Mouse (Mus musculus): ENCODE data around the gene Amfr.
"Not testable (repeated sequence)": the region's sequence is repeated elsewhere in the genome, so short reads cannot be mapped to it uniquely, and the experiment has no call there.

The Amfr gene

DNA sequence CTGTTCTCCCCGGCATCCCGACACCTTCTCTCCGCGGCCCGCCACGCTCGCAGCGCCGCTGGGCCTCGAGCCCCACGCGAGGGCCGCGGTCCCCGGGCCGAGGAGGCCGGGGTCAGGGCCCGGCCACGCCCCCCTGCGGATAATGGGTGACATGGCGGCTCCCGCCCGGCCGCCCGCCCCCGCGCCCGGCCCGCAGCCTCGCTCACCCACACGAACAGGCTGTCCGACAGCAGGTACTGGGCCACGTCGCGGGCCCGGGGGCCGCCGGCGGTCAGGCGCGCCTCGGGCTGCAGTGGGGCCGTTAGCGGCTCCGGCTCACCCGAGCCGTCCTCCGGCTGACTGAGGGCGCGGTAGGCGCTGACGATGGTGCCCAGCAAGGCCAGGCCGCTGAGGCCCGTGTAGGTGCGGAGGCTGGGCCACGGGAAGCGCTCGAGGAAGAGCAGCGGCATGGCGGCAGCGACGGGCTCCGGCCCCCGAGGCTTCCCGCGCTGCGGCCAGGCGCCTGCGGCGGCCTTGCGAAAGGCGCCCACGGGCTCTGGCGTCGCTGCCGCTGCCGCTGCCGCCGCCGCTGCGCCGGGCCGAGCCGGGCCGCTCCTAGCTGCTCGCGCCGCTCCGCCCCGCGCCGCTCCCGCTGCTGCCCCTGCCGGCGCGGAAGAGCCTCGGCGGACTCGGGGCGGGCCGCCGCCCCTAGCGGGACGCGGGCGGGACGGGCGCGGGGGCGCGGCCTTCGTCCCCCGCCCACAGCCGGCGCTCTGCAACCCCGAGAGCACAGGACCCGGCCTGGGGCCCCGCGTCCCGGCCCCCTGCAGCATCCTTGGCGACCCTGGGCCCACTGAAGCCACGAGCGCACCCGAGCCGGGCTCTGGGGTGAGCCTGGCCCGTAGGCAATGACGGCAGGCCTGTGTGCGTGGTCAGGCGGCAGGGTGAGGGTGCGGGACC is at the start of gene Amfr:
Gene Amfr, minus strand, starts transcription at position 830 of the 939 bp plus-strand sequence.
- DNase-seq (ENCODE audit: low read depth, low spot score): peak; percentile 45

GRCm38 (mm10) chr8:94057157-94057854 is 44.7 kb upstream of the Amfr start:
- peak; percentile 7 for DNase-seq (ENCODE audit: low read depth, low spot score)

DNA sequence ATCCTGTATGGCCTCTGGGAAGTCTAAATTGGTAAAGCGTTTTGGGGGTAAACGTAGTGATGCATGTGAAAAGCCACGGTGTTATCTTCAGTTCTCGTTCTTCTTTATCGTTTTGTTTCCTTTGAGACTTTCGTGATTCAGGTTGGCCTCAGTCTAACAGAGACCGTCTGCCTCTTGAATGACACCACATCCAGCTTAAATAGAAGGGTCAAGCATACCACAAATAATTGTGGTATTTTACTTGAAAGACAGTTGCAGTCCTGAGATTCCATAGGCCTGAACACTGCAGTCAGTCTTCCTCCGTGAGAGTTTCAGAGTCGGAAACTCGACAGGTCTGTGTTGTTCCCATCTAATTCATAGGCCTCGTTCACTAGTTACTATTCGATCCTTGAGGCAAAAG is 40.1 kb upstream of the Amfr start:
- no peak for DNase-seq (ENCODE audit: low read depth, low spot score)

- no peak for DNase-seq (ENCODE audit: low read depth, low spot score)
These were observed 35.2 kb upstream of the Amfr start for GRCm38 (mm10) chr8:94047845-94048244.

- DNase-seq (ENCODE audit: low read depth, low spot score): no peak
These were observed 25.2 kb upstream of the Amfr start for GRCm38 (mm10) chr8:94037806-94038205.

GRCm38 (mm10) chr8:94036944-94037524 is 24.4 kb upstream of the Amfr start, which contains the start of the genes Nudt21 and Ogfod1:
TSS of gene Nudt21 (minus strand) at chr8:94037031.
TSS of gene Ogfod1 (plus strand) at chr8:94037198.
- peak; percentile 98 for DNase-seq (ENCODE audit: low read depth, low spot score)

DNA sequence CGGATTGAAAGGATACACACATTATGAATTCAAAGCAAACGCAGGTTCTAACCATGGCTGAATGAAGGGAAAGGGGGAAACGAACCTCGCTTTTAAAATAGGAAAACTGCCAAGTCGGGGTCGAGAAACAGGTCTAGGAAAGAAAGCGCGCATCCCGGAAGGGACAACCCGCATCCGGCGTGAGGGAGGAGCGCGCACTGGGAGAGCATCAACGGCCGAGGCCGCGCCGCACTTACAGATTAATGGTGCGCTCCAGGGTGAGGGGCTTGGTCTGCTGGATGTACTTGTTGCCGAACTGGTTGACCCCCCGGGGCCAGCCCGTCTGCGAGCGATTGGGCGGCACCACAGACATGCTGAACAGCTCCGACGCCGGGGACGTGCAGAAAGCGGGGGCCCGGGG is 23.9 kb upstream of the Amfr start:
- DNase-seq (ENCODE audit: low read depth, low spot score): not testable (repeated sequence)

- DNase-seq (ENCODE audit: low read depth, low spot score): no peak
These were observed 22.6 kb upstream of the Amfr start for GRCm38 (mm10) chr8:94035200-94035599.

GRCm38 (mm10) chr8:94033601-94034000 is 21.0 kb upstream of the Amfr start:
- DNase-seq (ENCODE audit: low read depth, low spot score): no peak

DNA sequence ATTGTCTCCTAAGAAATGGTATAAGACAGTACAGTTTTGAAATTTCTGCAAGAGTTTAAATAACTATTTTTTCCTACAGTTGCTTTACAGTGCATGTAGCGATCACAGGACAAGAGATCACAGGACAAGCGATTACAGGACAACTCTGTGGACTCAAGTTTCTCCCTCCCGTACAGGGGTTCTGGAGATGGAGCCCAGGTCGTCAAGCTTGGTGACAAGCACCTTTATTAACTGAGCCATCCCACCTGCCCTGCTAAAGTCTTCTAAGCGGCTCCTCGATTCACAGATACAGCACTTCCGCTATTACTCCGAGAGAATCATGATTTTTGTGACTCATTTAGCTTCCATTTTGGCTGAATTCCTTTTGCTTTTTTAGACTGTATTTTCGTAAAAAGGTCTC is 17.1 kb upstream of the Amfr start:
- no peak for DNase-seq (ENCODE audit: low read depth, low spot score)

DNA sequence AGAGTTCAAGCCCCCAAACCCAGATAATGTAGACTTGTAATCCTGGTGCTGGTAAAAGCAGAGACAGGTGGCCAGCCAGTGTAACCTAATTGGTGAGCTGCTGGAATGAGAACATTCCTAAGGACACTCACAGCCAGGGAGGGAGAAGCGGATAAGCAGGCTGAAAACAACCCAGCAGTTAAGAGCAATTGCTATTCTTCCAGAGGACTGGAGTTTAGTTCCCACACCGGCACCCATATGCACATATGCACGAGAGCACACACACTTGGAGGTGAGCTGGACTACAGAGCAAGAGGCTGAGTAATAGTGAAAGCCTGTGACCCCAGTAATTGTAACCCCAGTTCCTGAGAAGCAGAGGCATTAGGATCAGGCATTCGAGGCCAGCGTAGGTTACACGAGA is 11.3 kb upstream of the Amfr start:
- no peak for DNase-seq (ENCODE audit: low read depth, low spot score)

DNA sequence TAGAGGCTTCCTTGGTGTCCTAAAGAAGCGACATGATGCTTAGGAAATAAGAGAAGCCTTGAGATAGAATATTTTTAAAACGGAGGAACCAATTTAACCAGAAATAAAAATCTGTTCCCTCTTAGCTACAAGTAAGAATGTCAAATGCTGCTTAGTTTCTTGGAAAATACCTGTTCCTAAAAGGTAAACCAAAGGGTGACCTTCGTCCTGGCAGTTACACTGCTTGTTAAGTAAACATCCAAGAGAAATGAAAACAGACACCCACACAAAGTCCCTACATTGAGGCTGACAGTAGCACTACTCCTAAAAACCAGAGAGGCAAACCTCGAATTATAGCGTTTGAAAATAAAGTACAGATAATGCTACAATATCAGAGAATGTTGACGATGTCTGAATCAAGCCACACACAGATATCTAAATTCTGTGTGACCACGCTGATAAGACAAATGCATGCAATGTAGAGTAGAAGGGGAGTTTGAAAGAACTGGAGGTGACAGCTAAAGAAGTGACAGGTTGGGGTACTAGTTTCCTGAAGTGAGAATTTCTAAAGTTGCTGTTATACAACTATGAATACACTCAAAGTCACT is 477 bp upstream of the Amfr start:
- no peak for DNase-seq (ENCODE audit: low read depth, low spot score)

DNA sequence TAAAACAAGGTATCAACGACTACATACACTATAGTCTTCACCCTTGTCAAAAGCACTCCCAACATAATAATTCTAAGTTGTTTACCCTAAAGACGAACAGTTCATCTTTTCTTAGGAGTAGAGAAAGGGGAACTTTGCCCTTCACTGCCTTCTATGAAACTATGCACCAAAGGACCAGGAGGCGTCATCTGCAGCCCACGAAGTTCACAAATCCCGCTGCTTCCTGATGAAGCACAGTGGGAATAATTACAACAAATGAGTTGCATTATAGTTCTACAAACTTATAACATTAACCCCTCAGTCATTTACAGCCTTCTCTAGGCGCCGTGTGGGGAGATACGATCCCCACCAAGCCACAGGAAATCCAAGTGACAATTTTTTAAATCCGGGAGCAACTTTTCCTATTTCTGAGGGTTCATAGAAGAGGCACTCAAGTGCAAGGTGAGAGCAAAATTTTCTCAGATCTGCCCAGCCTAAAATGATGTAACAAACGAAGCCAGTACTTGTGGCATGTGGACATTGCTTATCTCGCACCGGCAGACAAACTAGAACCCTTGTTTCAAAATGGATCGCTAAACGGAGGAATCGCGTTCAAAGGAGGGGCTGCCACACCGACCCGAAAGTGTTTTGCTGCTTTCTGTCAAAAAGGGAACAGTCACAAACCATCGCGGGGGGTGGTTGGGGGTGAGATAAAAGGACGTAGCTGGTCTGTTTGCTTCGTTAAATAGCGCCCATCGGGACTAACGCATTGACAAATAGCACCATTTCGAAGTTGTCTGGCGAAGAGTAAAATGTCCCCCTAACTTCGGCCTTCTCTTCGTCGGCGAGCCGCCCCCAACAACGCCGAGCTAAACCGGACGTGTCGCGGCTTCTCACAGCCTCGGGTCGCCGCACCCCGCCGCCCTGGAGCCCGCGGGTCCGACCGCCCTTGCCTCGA is 1.3 kb downstream of the Amfr start:
- DNase-seq (ENCODE audit: low read depth, low spot score): no peak

GRCm38 (mm10) chr8:94010101-94010705 is 2.4 kb downstream of the Amfr start:
- no peak for DNase-seq (ENCODE audit: low read depth, low spot score)

GRCm38 (mm10) chr8:94009243-94009845 is 3.3 kb downstream of the Amfr start:
- DNase-seq (ENCODE audit: low read depth, low spot score): no peak

GRCm38 (mm10) chr8:94004139-94004538 is 8.5 kb downstream of the Amfr start:
- DNase-seq (ENCODE audit: low read depth, low spot score): no peak

- no peak for DNase-seq (ENCODE audit: low read depth, low spot score)
These were observed 13.7 kb downstream of the Amfr start for GRCm38 (mm10) chr8:93998961-93999360.

DNA sequence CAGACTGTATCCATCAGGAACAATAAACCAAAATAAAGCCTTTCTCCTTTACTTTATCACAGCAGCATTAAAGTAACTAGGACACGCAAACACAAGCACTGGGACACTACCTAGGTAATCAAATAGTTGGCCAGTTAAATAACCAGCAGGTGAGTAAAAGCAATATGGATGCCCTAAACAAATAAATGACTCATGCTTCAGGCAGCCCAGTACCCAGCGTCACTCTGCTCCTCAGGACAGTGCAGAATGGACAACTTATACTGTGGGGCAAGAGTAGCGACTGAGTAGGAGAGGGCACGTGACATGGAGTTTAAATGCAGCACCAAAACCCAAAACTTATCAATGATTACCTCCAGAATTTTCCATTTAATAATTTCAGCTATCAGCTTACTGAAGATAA is 22.9 kb downstream of the Amfr start:
- DNase-seq (ENCODE audit: low read depth, low spot score): no peak

GRCm38 (mm10) chr8:93984731-93985130 is 27.9 kb downstream of the Amfr start:
- no peak for DNase-seq (ENCODE audit: low read depth, low spot score)

DNA sequence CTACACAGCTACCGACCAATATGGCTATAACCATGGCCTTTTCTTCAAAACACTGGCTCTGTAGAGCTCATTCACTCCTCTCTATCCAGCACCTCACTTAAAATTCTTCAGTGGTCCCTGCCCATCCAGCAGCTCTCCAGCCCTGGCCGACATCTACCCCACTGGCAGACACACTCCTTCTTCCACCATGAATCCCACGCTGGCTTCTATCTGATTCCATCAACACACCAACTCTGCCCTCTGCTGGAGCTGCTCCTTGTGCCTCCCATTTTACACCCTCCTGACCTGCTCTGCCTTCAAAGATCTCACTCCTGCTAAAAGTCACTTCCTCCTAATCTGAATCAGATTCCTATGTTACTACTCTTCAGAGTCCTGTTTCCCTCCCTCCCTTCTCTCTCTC is 28.8 kb downstream of the Amfr start:
- no peak for DNase-seq (ENCODE audit: low read depth, low spot score)
